Comparison of ENCODE assay signal across 32 mouse cellular contexts in genomic region chr14:54961487-54961886, GRCm38 (mm10). TPM values are rescaled to one million over a fixed set of nuclear protein-coding genes. Genes with fewer than 3 reads are reported as not detected.
DNase-seq lines count a peak whose midpoint lies in the region; ATAC-seq lines count a peak whose summit lies in the region.
"Had no signal": no experiment of that assay in that cellular context is flagged by ENCODE, and none has a peak within 500 bp of the region (broad histone marks: within the 10 kb centered on the region; RNA-seq: fewer than 3 reads in every experiment).

No protein-coding gene starts in this region.

- H3K4me2 ChIP-seq in heart, embryonic 13.5 days: peak overlapping the region; percentile 70
- peak overlapping the region; percentile 39 for H3K4me2 ChIP-seq in heart, embryonic 16.5 days (ENCODE audit: low read depth, low read length)
- H3K4me2 ChIP-seq: forebrain, embryonic 13.5 days; hindbrain, embryonic 13.5 days; intestine, embryonic 15.5 days; kidney, embryonic 15.5 days had no signal

- H3K4me1 ChIP-seq in heart, embryonic 10.5 days: peaks cover 41% of the 10 kb centered on the region
- peaks cover 51% of the 10 kb centered on the region for H3K4me1 ChIP-seq in heart, embryonic 13.5 days
- H3K4me1 ChIP-seq in heart, embryonic 16.5 days (ENCODE audit: control insufficient read depth, insufficient read depth, low read length): peaks cover 8% of the 10 kb centered on the region
- H3K4me1 ChIP-seq: forebrain, embryonic 13.5 days; hindbrain, embryonic 13.5 days; intestine, embryonic 15.5 days; kidney, embryonic 15.5 days had no signal

- H3K27ac ChIP-seq in heart, embryonic 10.5 days: peak overlapping the region; percentile 82
- H3K27ac ChIP-seq in heart, embryonic 13.5 days (replicated peaks): peak overlapping the region; percentile 90
- peak overlapping the region; percentile 67 for H3K27ac ChIP-seq in heart, embryonic 16.5 days (ENCODE audit: low read length)
- H3K27ac ChIP-seq: forebrain, embryonic 10.5 days; forebrain, embryonic 13.5 days; hindbrain, embryonic 10.5 days; hindbrain, embryonic 13.5 days; intestine, embryonic 15.5 days; kidney, embryonic 15.5 days had no signal

- ATAC-seq in heart, embryonic 13.5 days (ENCODE audit: extremely low read depth, insufficient number of reproducible peaks, low FRiP score, low TSS enrichment): no peak
- ATAC-seq in heart, embryonic 16.5 days (replicated peaks; ENCODE audit: extremely low read depth, insufficient read depth, low FRiP score): no peak
- ATAC-seq: forebrain, embryonic 13.5 days; forebrain, embryonic 16.5 days; hindbrain, embryonic 16.5 days; intestine, embryonic 15.5 days; Patski had no signal

- intact Hi-C loops in heart, postnatal 10 days (cut with DNase I): no loop called here
- intact Hi-C loops in heart, postnatal 25 days (cut with DNase I): no loop called here

- no peak for DNase-seq in heart, embryonic 10.5 days (ENCODE audit: low spot score)
- DNase-seq in heart, adult 9 months (ENCODE audit: low spot score in 2 of 2): no peak
- no peak for DNase-seq in heart, postnatal 10 days
- no peak for DNase-seq in heart, postnatal 25 days (ENCODE audit: low spot score)
- DNase-seq: adrenal gland, postnatal 10 days; adrenal gland, postnatal 36 days; B cell, adult 2 months; cerebellum, adult 18-20 months; cerebellum, adult 9-10 months; cerebellum, postnatal 14 days; gastrocnemius, postnatal 10 days; gastrocnemius, postnatal 36 days; kidney, adult 11 months; kidney, adult 8-10 months had no signal

- H3K27me3 ChIP-seq in heart, embryonic 10.5 days (ENCODE audit: insufficient read depth, poor library complexity, severe bottlenecking): no peaks in the 10 kb centered on the region
- H3K27me3 ChIP-seq in heart, embryonic 13.5 days (replicated peaks): no peaks in the 10 kb centered on the region
- no peaks in the 10 kb centered on the region for H3K27me3 ChIP-seq in heart, embryonic 16.5 days (ENCODE audit: control insufficient read depth, insufficient read depth, low read length)
- H3K27me3 ChIP-seq: forebrain, embryonic 13.5 days; intestine, embryonic 15.5 days; kidney, embryonic 15.5 days had no signal

- WGBS in heart, embryonic 10.5 days: 65% methylated on average over 5 of the region's 5 CpGs
- 57% methylated on average over 5 of the region's 5 CpGs for WGBS in heart, embryonic 13.5 days
- 52% methylated on average over 5 of the region's 5 CpGs for WGBS in heart, embryonic 16.5 days

- H3K4me3 ChIP-seq in heart, embryonic 10.5 days: peak overlapping the region; percentile 64
- H3K4me3 ChIP-seq in heart, embryonic 13.5 days: peak overlapping the region; percentile 61
- H3K4me3 ChIP-seq in heart, embryonic 16.5 days (ENCODE audit: low read length): peak overlapping the region; percentile 59
- H3K4me3 ChIP-seq: forebrain, embryonic 10.5 days; forebrain, embryonic 13.5 days; hindbrain, embryonic 10.5 days; hindbrain, embryonic 13.5 days; intestine, embryonic 15.5 days; kidney, embryonic 15.5 days had no signal

- no peaks in the 10 kb centered on the region for H3K9me3 ChIP-seq in heart, embryonic 10.5 days
- H3K9me3 ChIP-seq in heart, embryonic 13.5 days: no peaks in the 10 kb centered on the region
- H3K9me3 ChIP-seq in heart, embryonic 16.5 days (replicated peaks; ENCODE audit: control insufficient read depth, low read length): no peaks in the 10 kb centered on the region
- H3K9me3 ChIP-seq: forebrain, embryonic 10.5 days; forebrain, embryonic 13.5 days; G1E; hindbrain, embryonic 10.5 days; hindbrain, embryonic 13.5 days; intestine, embryonic 15.5 days; kidney, embryonic 15.5 days had no signal

- peak overlapping the region; percentile 89 for H3K9ac ChIP-seq in heart, embryonic 13.5 days
- H3K9ac ChIP-seq in heart, embryonic 16.5 days (ENCODE audit: low read length): peak overlapping the region; percentile 61
- H3K9ac ChIP-seq: forebrain, embryonic 13.5 days; hindbrain, embryonic 13.5 days; intestine, embryonic 15.5 days; kidney, embryonic 15.5 days had no signal

- peaks cover 76% of the 10 kb centered on the region for H3K36me3 ChIP-seq in heart, embryonic 10.5 days
- H3K36me3 ChIP-seq in heart, embryonic 13.5 days: peaks cover 80% of the 10 kb centered on the region
- H3K36me3 ChIP-seq in heart, embryonic 16.5 days (ENCODE audit: control insufficient read depth, insufficient read depth): peaks cover 12% of the 10 kb centered on the region
- H3K36me3 ChIP-seq: forebrain, embryonic 10.5 days; G1E; hindbrain, embryonic 10.5 days; hindbrain, embryonic 13.5 days; intestine, embryonic 15.5 days; kidney, embryonic 15.5 days had no signal

RNA-seq across cellular contexts. Expression of gene Myh6, which starts 5.2 kb away (rescaled TPM):
- polyA plus RNA-seq in heart, embryonic 10.5 days (2016; fragmentation: Nextera tagmentation; extraction: Ambion mirVana): 2,034 and 3,157 TPM in 2 replicates
- polyA plus RNA-seq in heart, embryonic 13.5 days (2015; fragmentation: Nextera tagmentation; extraction: Ambion mirVana): 1,796 and 1,858 TPM in 2 replicates
- over 10,000 TPM; 20,580 to 20,870 TPM for total RNA-seq in heart, postnatal 10 days (2021)
- 2,302 and 2,585 TPM in 2 replicates for polyA plus RNA-seq in heart, embryonic 16.5 days (2015; fragmentation: Nextera tagmentation; extraction: Ambion mirVana)
- total RNA-seq in heart, postnatal 25 days (2021): over 10,000 TPM; 23,221 to 24,394 TPM
- total RNA-seq: adrenal gland, postnatal 36 days; granulocyte monocyte progenitor cell, adult 5-6 weeks had no signal

RNA-seq across cellular contexts. Expression of gene Gm17428, which starts 15.2 kb away (rescaled TPM):
- polyA plus RNA-seq in heart, embryonic 10.5 days (2016; fragmentation: Nextera tagmentation; extraction: Ambion mirVana): not detected in 2 replicates
- polyA plus RNA-seq in heart, embryonic 13.5 days (2015; fragmentation: Nextera tagmentation; extraction: Ambion mirVana): not detected in 2 replicates
- total RNA-seq in heart, postnatal 10 days (2021): not detected
- polyA plus RNA-seq in heart, embryonic 16.5 days (2015; fragmentation: Nextera tagmentation; extraction: Ambion mirVana): not detected in 2 replicates
- not detected for total RNA-seq in heart, postnatal 25 days (2021)
- total RNA-seq: adrenal gland, adult 18-20 months; adrenal gland, postnatal 10 days; adrenal gland, postnatal 36 days; CH12.LX; G1E; gastrocnemius, adult 18-20 months; gastrocnemius, postnatal 10 days; gastrocnemius, postnatal 36 days; granulocyte monocyte progenitor cell, adult 5-6 weeks had no signal
- polyA plus RNA-seq: embryonic facial prominence, embryonic 11.5 days; embryonic facial prominence, embryonic 14.5 days; forebrain, embryonic 10.5 days; forebrain, embryonic 13.5 days; forebrain, embryonic 16.5 days; G1E; hindbrain, embryonic 10.5 days; hindbrain, embryonic 13.5 days; hindbrain, embryonic 16.5 days; intestine, embryonic 15.5 days; kidney, embryonic 15.5 days; Patski had no signal

RNA-seq across cellular contexts. Expression of gene Cmtm5, which starts 25.4 kb away (rescaled TPM):
- 0.97 and 1.5 TPM in 2 replicates for polyA plus RNA-seq in heart, embryonic 10.5 days (2016; fragmentation: Nextera tagmentation; extraction: Ambion mirVana)
- polyA plus RNA-seq in heart, embryonic 13.5 days (2015; fragmentation: Nextera tagmentation; extraction: Ambion mirVana): 0.49 and 0.98 TPM in 2 replicates
- under 1 TPM in 1 of 2 experiments, not detected in 1; 0.91 TPM for total RNA-seq in heart, postnatal 10 days (2021)
- polyA plus RNA-seq in heart, embryonic 16.5 days (2015; fragmentation: Nextera tagmentation; extraction: Ambion mirVana): 0.86 and 1.3 TPM in 2 replicates
- under 1 TPM; 0.29 to 0.36 TPM for total RNA-seq in heart, postnatal 25 days (2021)
- total RNA-seq: CH12.LX; G1E; granulocyte monocyte progenitor cell, adult 5-6 weeks had no signal
- polyA plus RNA-seq: G1E, Patski had no signal

RNA-seq across cellular contexts. Expression of gene Il25, which starts 29.0 kb away (rescaled TPM):
- not detected in 2 replicates for polyA plus RNA-seq in heart, embryonic 10.5 days (2016; fragmentation: Nextera tagmentation; extraction: Ambion mirVana)
- not detected in 2 replicates for polyA plus RNA-seq in heart, embryonic 13.5 days (2015; fragmentation: Nextera tagmentation; extraction: Ambion mirVana)
- not detected for total RNA-seq in heart, postnatal 10 days (2021)
- not detected in 2 replicates for polyA plus RNA-seq in heart, embryonic 16.5 days (2015; fragmentation: Nextera tagmentation; extraction: Ambion mirVana)
- total RNA-seq in heart, postnatal 25 days (2021): not detected
- total RNA-seq: adrenal gland, adult 18-20 months; adrenal gland, postnatal 10 days; adrenal gland, postnatal 36 days; CH12.LX; G1E; gastrocnemius, adult 18-20 months; gastrocnemius, postnatal 10 days; gastrocnemius, postnatal 36 days; granulocyte monocyte progenitor cell, adult 5-6 weeks had no signal
- polyA plus RNA-seq: embryonic facial prominence, embryonic 11.5 days; forebrain, embryonic 10.5 days; G1E; intestine, embryonic 15.5 days; kidney, embryonic 15.5 days; Patski had no signal

RNA-seq across cellular contexts. Expression of gene Myh7, which starts 32.9 kb away (rescaled TPM):
- polyA plus RNA-seq in heart, embryonic 10.5 days (2016; fragmentation: Nextera tagmentation; extraction: Ambion mirVana): 2,022 and 5,104 TPM in 2 replicates
- polyA plus RNA-seq in heart, embryonic 13.5 days (2015; fragmentation: Nextera tagmentation; extraction: Ambion mirVana): 3,662 and 3,747 TPM in 2 replicates
- 1,000 to 10,000 TPM; 1,842 to 1,858 TPM for total RNA-seq in heart, postnatal 10 days (2021)
- 6,075 and 6,619 TPM in 2 replicates for polyA plus RNA-seq in heart, embryonic 16.5 days (2015; fragmentation: Nextera tagmentation; extraction: Ambion mirVana)
- 1,000 to 10,000 TPM; 2,164 to 2,361 TPM for total RNA-seq in heart, postnatal 25 days (2021)
- total RNA-seq: granulocyte monocyte progenitor cell, adult 5-6 weeks had no signal
